Mouse (Mus musculus) lung, embryonic 16.5 days (tissue): ENCODE data around the gene Entpd5. TPM values are rescaled to one million over a fixed set of nuclear protein-coding genes. Genes with fewer than 3 reads are reported as not detected.
A peak's percentile ranks its signal among the peaks of the same experiment; 100 is the strongest.

Experiments
- ATAC-seq: fragments of 200-750 bp; cut with Nextera tagmentation; 2 replicates; pipeline ENCODE4 v1.8.0; 2017; ENCODE audit warnings: low read depth, mild to moderate bottlenecking, moderate library complexity
- H3K27ac ChIP-seq: fragments of 300-500 bp; sonication (generic); 2 replicates; pipeline ENCODE4 v1.5.1; 2014; ENCODE audit warnings: mild to moderate bottlenecking, control low read depth, low read length
- H3K27me3 ChIP-seq: fragments of 300-500 bp; sonication (generic); 2 replicates; pipeline ENCODE4 v1.6.1; 2014; ENCODE audit warnings: low read depth, low read length, mixed read lengths; ENCODE audit not compliant: control insufficient read depth, insufficient read depth
- H3K36me3 ChIP-seq: fragments of 300-500 bp; sonication (generic); 2 replicates; pipeline ENCODE4 v1.6.1; 2014; ENCODE audit warnings: low read length; ENCODE audit not compliant: control insufficient read depth, insufficient read depth
- H3K4me1 ChIP-seq: fragments of 300-500 bp; sonication (generic); replicated peaks from 2 replicates; pipeline ENCODE4 v1.6.1; 2014; ENCODE audit warnings: low read length, mixed read lengths; ENCODE audit not compliant: control insufficient read depth, insufficient read depth
- H3K4me2 ChIP-seq: fragments of 300-500 bp; sonication (generic); 2 replicates; pipeline ENCODE4 v1.6.1; 2014; ENCODE audit warnings: low read depth, low read length, control low read depth
- H3K4me3 ChIP-seq: fragments of 300-500 bp; sonication (generic); 2 replicates; pipeline ENCODE4 v1.5.1; 2014; ENCODE audit warnings: mild to moderate bottlenecking, low read length, control low read depth
- H3K9ac ChIP-seq: fragments of 300-500 bp; sonication (generic); 2 replicates; pipeline ENCODE4 v1.6.1; 2014; ENCODE audit warnings: low read length, control low read depth
- H3K9me3 ChIP-seq: fragments of 300-500 bp; sonication (generic); 2 replicates; pipeline ENCODE4 v1.6.1; 2016; ENCODE audit warnings: low read length; ENCODE audit not compliant: control insufficient read depth
- WGBS: fragments of 180-500 bp; shearing (Covaris S2); extraction: QIAGEN DNeasy Blood & Tissue Kit; methylation state at CpG from one replicate; pipeline ENCODE4 v1.1.7; 2014; 5-methylcytosine and 5-hydroxymethylcytosine counted together
- polyA plus RNA-seq: library from polyadenylated mRNA; unstranded; fragments of >200 nt; fragmentation: Nextera tagmentation; extraction: Ambion mirVana; gene quantifications from 2 replicates; pipeline ENCODE4 v1.2.1, GENCODE M21; 2015

The Entpd5 gene
- 19.1 and 20.4 TPM in 2 replicates for polyA plus RNA-seq

GRCm38 (mm10) chr12:84408819-84409507, at the start of gene Entpd5, which contains the start of gene Bbof1:
TSS of gene Entpd5 (minus strand) at chr12:84409029.
TSS of gene Bbof1 (plus strand) at chr12:84409071.
- peak; percentile 97 for ATAC-seq
- no peaks in the 10 kb centered on the region for H3K27me3 ChIP-seq
- peak within 1 kb of the TSS; percentile 84 for H3K9ac ChIP-seq
- no peaks in the 10 kb centered on the region for H3K9me3 ChIP-seq
- WGBS, result 1% methylated on average over 52 of the region's 63 CpGs
- H3K36me3 ChIP-seq, result no peaks in the 10 kb centered on the region
- H3K27ac ChIP-seq, result peak within 1 kb of the TSS; percentile 75
- H3K4me2 ChIP-seq, result peak within 1 kb of the TSS; percentile 99
- H3K4me3 ChIP-seq, result peak within 1 kb of the TSS; percentile 87
- peaks cover 5% of the 10 kb centered on the region for H3K4me1 ChIP-seq

GRCm38 (mm10) chr12:84456911-84457310, 48.1 kb upstream of the Entpd5 start:
- Histone ChIP-seq H3K9ac (no peak overlapping the region), H3K4me2 (no peak overlapping the region), H3K36me3 (peaks cover 13% of the 10 kb centered on the region), H3K27ac (no peak overlapping the region), H3K9me3 (no peaks in the 10 kb centered on the region), H3K4me3 (no peak overlapping the region), H3K4me1 (peaks cover 7% of the 10 kb centered on the region), H3K27me3 (no peaks in the 10 kb centered on the region)
- ATAC-seq, result no peak
- WGBS, result 87% methylated on average over 3 of the region's 3 CpGs

- H3K27me3 ChIP-seq, result no peaks in the 10 kb centered on the region
- H3K36me3 ChIP-seq, result no peaks in the 10 kb centered on the region; the same call in 1 of the 2 replicates
- peak overlapping the region; percentile 95 for H3K4me2 ChIP-seq
- peaks cover 14% of the 10 kb centered on the region for H3K4me1 ChIP-seq
- H3K9me3 ChIP-seq, result no peaks in the 10 kb centered on the region
- H3K27ac ChIP-seq, result peak overlapping the region; percentile 71
- no peak for ATAC-seq
- peak overlapping the region; percentile 65 for H3K9ac ChIP-seq
- peak overlapping the region; percentile 87 for H3K4me3 ChIP-seq
- WGBS, result 1% methylated on average over 11 of the region's 11 CpGs
These were observed 43.0 kb upstream of the Entpd5 start for GRCm38 (mm10) chr12:84451801-84452200.

- H3K9ac ChIP-seq, result peak within 1 kb of the TSS; percentile 70
- ATAC-seq, result peak; percentile 99
- peak within 1 kb of the TSS; percentile 71 for H3K27ac ChIP-seq
- under 1% methylated on average over 49 of the region's 49 CpGs for WGBS
- peaks cover 14% of the 10 kb centered on the region for H3K4me1 ChIP-seq
- H3K4me3 ChIP-seq, result peak within 1 kb of the TSS; percentile 87
- H3K36me3 ChIP-seq, result no peaks in the 10 kb centered on the region
- peak within 1 kb of the TSS; percentile 95 for H3K4me2 ChIP-seq
- no peaks in the 10 kb centered on the region for H3K9me3 ChIP-seq
- H3K27me3 ChIP-seq, result no peaks in the 10 kb centered on the region
These were observed 42.2 kb upstream of the Entpd5 start, which contains the start of the genes Aldh6a1 and Lin52 for GRCm38 (mm10) chr12:84450718-84451646. TSS of gene Aldh6a1 (minus strand) at chr12:84451004. TSS of gene Lin52 (plus strand) at chr12:84451422.

GRCm38 (mm10) chr12:84450351-84450717, 41.5 kb upstream of the Entpd5 start:
- no peaks in the 10 kb centered on the region for H3K9me3 ChIP-seq
- no peaks in the 10 kb centered on the region for H3K36me3 ChIP-seq
- peaks cover 14% of the 10 kb centered on the region for H3K4me1 ChIP-seq
- H3K4me3 ChIP-seq, result peak overlapping the region; percentile 87
- H3K4me2 ChIP-seq, result peak overlapping the region; percentile 63
- peak overlapping the region; percentile 36 for H3K27ac ChIP-seq
- H3K27me3 ChIP-seq, result no peaks in the 10 kb centered on the region
- H3K9ac ChIP-seq, result peak overlapping the region; percentile 70
- ATAC-seq, result 0 out of 2 replicates have a peak, but pooled peaks have one; percentile 0
- 0% methylated on average over 6 of the region's 6 CpGs for WGBS

- H3K4me3 ChIP-seq, result peak overlapping the region; percentile 87
- H3K36me3 ChIP-seq, result no peaks in the 10 kb centered on the region
- H3K4me1 ChIP-seq, result peaks cover 14% of the 10 kb centered on the region
- no peaks in the 10 kb centered on the region for H3K27me3 ChIP-seq
- WGBS, result 47% methylated on average over 10 of the region's 10 CpGs
- H3K27ac ChIP-seq, result no peak overlapping the region; the same call in 1 of the 2 replicates
- ATAC-seq, result no peak
- peak overlapping the region; percentile 70 for H3K9ac ChIP-seq
- no peaks in the 10 kb centered on the region for H3K9me3 ChIP-seq
- peak overlapping the region; percentile 63 for H3K4me2 ChIP-seq
These were observed 41.1 kb upstream of the Entpd5 start for GRCm38 (mm10) chr12:84449887-84450286.

GRCm38 (mm10) chr12:84448181-84448580, 39.4 kb upstream of the Entpd5 start:
- Histone ChIP-seq H3K9me3 (no peaks in the 10 kb centered on the region), H3K4me3 (no peak overlapping the region), H3K4me1 (peaks cover 14% of the 10 kb centered on the region), H3K36me3 (no peaks in the 10 kb centered on the region), H3K27me3 (no peaks in the 10 kb centered on the region), H3K9ac (no peak overlapping the region), H3K27ac (no peak overlapping the region), H3K4me2 (no peak overlapping the region)
- WGBS, result 80% methylated on average over 6 of the region's 6 CpGs
- no peak for ATAC-seq

- H3K4me1 ChIP-seq, result peaks cover 11% of the 10 kb centered on the region
- no peak overlapping the region for H3K27ac ChIP-seq
- no peak for ATAC-seq
- H3K4me3 ChIP-seq, result no peak overlapping the region
- no peak overlapping the region for H3K4me2 ChIP-seq
- H3K9ac ChIP-seq, result no peak overlapping the region
- H3K9me3 ChIP-seq, result no peaks in the 10 kb centered on the region
- 67% methylated on average over 1 of the region's 1 CpGs for WGBS
- no peaks in the 10 kb centered on the region for H3K36me3 ChIP-seq
- no peaks in the 10 kb centered on the region for H3K27me3 ChIP-seq
These were observed 38.6 kb upstream of the Entpd5 start for GRCm38 (mm10) chr12:84447386-84447785.

GRCm38 (mm10) chr12:84442526-84442925, 33.7 kb upstream of the Entpd5 start:
- WGBS, result 66% methylated on average over 4 of the region's 4 CpGs

More at GRCm38 (mm10) chr12:84442526-84442925, 33.7 kb upstream of the Entpd5 start:
- Histone ChIP-seq H3K27me3 (no peaks in the 10 kb centered on the region), H3K4me1 (no peaks in the 10 kb centered on the region), H3K9me3 (no peaks in the 10 kb centered on the region), H3K4me3 (no peak overlapping the region), H3K36me3 (no peaks in the 10 kb centered on the region), H3K4me2 (no peak overlapping the region), H3K27ac (no peak overlapping the region), H3K9ac (no peak overlapping the region)
- no peak for ATAC-seq
